ENCODE assay signal across 8 mouse cellular contexts in the genomic region with DNA sequence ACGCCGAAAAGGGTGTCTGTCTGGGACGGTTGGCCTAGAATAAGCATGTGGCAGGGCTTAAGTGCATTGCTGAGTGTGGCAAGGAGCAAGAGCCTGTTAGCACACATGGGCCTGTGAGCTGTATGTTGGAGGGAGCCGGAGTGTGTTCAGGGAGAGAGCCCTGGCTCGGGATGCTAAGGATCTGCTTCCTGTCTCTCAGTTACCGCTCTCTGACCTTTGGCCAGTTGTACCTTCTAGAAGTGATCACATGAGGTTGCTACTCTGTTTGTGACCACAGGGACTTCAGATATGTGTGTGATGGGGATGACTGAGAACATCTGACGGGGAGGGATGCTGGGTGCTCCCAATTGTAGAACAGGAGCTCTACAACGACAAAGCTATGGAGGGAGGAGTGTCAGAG. TPM values are rescaled to one million over a fixed set of nuclear protein-coding genes. Genes with fewer than 3 reads are reported as not detected.
DNase-seq lines count a peak whose midpoint lies in the region; ATAC-seq lines count a peak whose summit lies in the region.

No protein-coding gene starts in this region.

- no peaks in the 10 kb centered on the region for H3K36me3 ChIP-seq in hindbrain, embryonic 10.5 days
- H3K36me3 ChIP-seq in hindbrain, embryonic 11.5 days (ENCODE audit: control insufficient read depth, insufficient read depth, low read length): no peaks in the 10 kb centered on the region
- H3K36me3 ChIP-seq in embryonic facial prominence, embryonic 13.5 days: no peaks in the 10 kb centered on the region
- no peaks in the 10 kb centered on the region for H3K36me3 ChIP-seq in intestine, embryonic 16.5 days (ENCODE audit: control insufficient read depth, insufficient read depth, low read length)
- no peaks in the 10 kb centered on the region for H3K36me3 ChIP-seq in neural tube, embryonic 13.5 days

- no peak overlapping the region for H3K4me2 ChIP-seq in hindbrain, embryonic 11.5 days (replicated peaks; ENCODE audit: low read depth, low read length)
- no peak overlapping the region for H3K4me2 ChIP-seq in embryonic facial prominence, embryonic 13.5 days
- H3K4me2 ChIP-seq in intestine, embryonic 16.5 days (ENCODE audit: low read depth, low read length): no peak overlapping the region
- no peak overlapping the region for H3K4me2 ChIP-seq in neural tube, embryonic 13.5 days

- WGBS in hindbrain, embryonic 10.5 days: 63% methylated on average over 8 of the region's 8 CpGs
- WGBS in hindbrain, embryonic 11.5 days: 70% methylated on average over 8 of the region's 8 CpGs
- 62% methylated on average over 8 of the region's 8 CpGs for whole genome bisulfite sequencing in embryonic facial prominence, embryonic 13.5 days
- WGBS in intestine, embryonic 16.5 days: 40% methylated on average over 8 of the region's 8 CpGs
- WGBS in neural tube, embryonic 13.5 days: 55% methylated on average over 8 of the region's 8 CpGs

- ATAC-seq in hindbrain, embryonic 11.5 days (ENCODE audit: low FRiP score): no peak
- no peak for ATAC-seq in embryonic facial prominence, embryonic 13.5 days (ENCODE audit: insufficient number of reproducible peaks, insufficient read depth, low FRiP score, low TSS enrichment, low read depth)
- ATAC-seq in intestine, embryonic 16.5 days: no peak
- no peak for ATAC-seq in neural tube, embryonic 13.5 days (ENCODE audit: low read depth)
- ATAC-seq in cerebellum, adult (ENCODE audit: insufficient number of reproducible peaks, low FRiP score, low TSS enrichment): no peak

- no peak overlapping the region for H3K9ac ChIP-seq in hindbrain, embryonic 11.5 days (ENCODE audit: low read depth, low read length)
- H3K9ac ChIP-seq in embryonic facial prominence, embryonic 13.5 days: no peak overlapping the region
- 0 out of 2 replicates have a peak overlapping the region, but pooled peaks have one; percentile 1 for H3K9ac ChIP-seq in intestine, embryonic 16.5 days (ENCODE audit: low read depth, low read length)
- H3K9ac ChIP-seq in neural tube, embryonic 13.5 days: peak overlapping the region; percentile 44

- no peaks in the 10 kb centered on the region for H3K9me3 ChIP-seq in hindbrain, embryonic 10.5 days
- H3K9me3 ChIP-seq in hindbrain, embryonic 11.5 days (ENCODE audit: control insufficient read depth, low read length): no peaks in the 10 kb centered on the region
- H3K9me3 ChIP-seq in embryonic facial prominence, embryonic 13.5 days: no peaks in the 10 kb centered on the region
- no peaks in the 10 kb centered on the region for H3K9me3 ChIP-seq in intestine, embryonic 16.5 days (ENCODE audit: control insufficient read depth, low read length)
- H3K9me3 ChIP-seq in neural tube, embryonic 13.5 days: no peaks in the 10 kb centered on the region

- H3K4me1 ChIP-seq in hindbrain, embryonic 10.5 days (replicated peaks): peaks cover 90% of the 10 kb centered on the region
- peaks cover 17% of the 10 kb centered on the region for H3K4me1 ChIP-seq in hindbrain, embryonic 11.5 days (replicated peaks; ENCODE audit: control insufficient read depth, insufficient read depth, low read length)
- H3K4me1 ChIP-seq in embryonic facial prominence, embryonic 13.5 days: peaks cover 76% of the 10 kb centered on the region
- peaks cover 81% of the 10 kb centered on the region for H3K4me1 ChIP-seq in intestine, embryonic 16.5 days (ENCODE audit: control insufficient read depth, insufficient read depth, low read length)
- peaks cover 93% of the 10 kb centered on the region for H3K4me1 ChIP-seq in neural tube, embryonic 13.5 days (replicated peaks)

- peaks cover 12% of the 10 kb centered on the region; the same call in 1 of the 2 replicates for H3K27me3 ChIP-seq in hindbrain, embryonic 10.5 days (ENCODE audit: insufficient read depth, poor library complexity, severe bottlenecking)
- H3K27me3 ChIP-seq in hindbrain, embryonic 11.5 days (ENCODE audit: control insufficient read depth, insufficient read depth, low read length): no peaks in the 10 kb centered on the region
- no peaks in the 10 kb centered on the region for H3K27me3 ChIP-seq in embryonic facial prominence, embryonic 13.5 days
- H3K27me3 ChIP-seq in intestine, embryonic 16.5 days (replicated peaks; ENCODE audit: control insufficient read depth, insufficient read depth, low read length): no peaks in the 10 kb centered on the region
- H3K27me3 ChIP-seq in neural tube, embryonic 13.5 days: no peaks in the 10 kb centered on the region

- DNase-seq in hindbrain, embryonic 10.5 days (ENCODE audit: low spot score): no peak
- DNase-seq in hindbrain, embryonic 11.5 days (ENCODE audit: low spot score): no peak
- no peak for DNase-seq in adrenal gland, postnatal 14 days
- no peak for DNase-seq in frontal cortex, postnatal 10 days (ENCODE audit: low spot score in 2 of 2)

- H3K4me3 ChIP-seq in hindbrain, embryonic 10.5 days: no peak overlapping the region
- H3K4me3 ChIP-seq in hindbrain, embryonic 11.5 days (ENCODE audit: low read depth, low read length): no peak overlapping the region
- no peak overlapping the region for H3K4me3 ChIP-seq in embryonic facial prominence, embryonic 13.5 days
- H3K4me3 ChIP-seq in intestine, embryonic 16.5 days (ENCODE audit: low read length): no peak overlapping the region
- no peak overlapping the region for H3K4me3 ChIP-seq in neural tube, embryonic 13.5 days

- H3K27ac ChIP-seq in hindbrain, embryonic 10.5 days: peak overlapping the region; percentile 78
- H3K27ac ChIP-seq in hindbrain, embryonic 11.5 days (ENCODE audit: low read depth, low read length): no peak overlapping the region
- peak overlapping the region; percentile 60; the same call in 1 of the 2 replicates for H3K27ac ChIP-seq in embryonic facial prominence, embryonic 13.5 days
- H3K27ac ChIP-seq in intestine, embryonic 16.5 days (ENCODE audit: low read length): peak overlapping the region; percentile 75
- H3K27ac ChIP-seq in neural tube, embryonic 13.5 days (replicated peaks): peak overlapping the region; percentile 78

RNA-seq across cellular contexts. Expression of gene Mrps23, which starts 48.2 kb away (rescaled TPM):
- polyA plus RNA-seq in hindbrain, embryonic 10.5 days (2016; fragmentation: Nextera tagmentation; extraction: Ambion mirVana): 72.2 and 74.1 TPM in 2 replicates
- polyA plus RNA-seq in hindbrain, embryonic 11.5 days (2014; fragmentation: Nextera tagmentation; extraction: Ambion mirVana): 83.2 and 84.5 TPM in 2 replicates
- polyA plus RNA-seq in embryonic facial prominence, embryonic 13.5 days (2015; fragmentation: Nextera tagmentation; extraction: Ambion mirVana): 64.1 and 69.4 TPM in 2 replicates
- 56.3 and 63.9 TPM in 2 replicates for polyA plus RNA-seq in intestine, embryonic 16.5 days (2015; fragmentation: Nextera tagmentation; extraction: Ambion mirVana)
- 64.2 and 69.4 TPM in 2 replicates for polyA plus RNA-seq in neural tube, embryonic 13.5 days (2015; fragmentation: Nextera tagmentation; extraction: Ambion mirVana)
- 173 and 176 TPM in 2 replicates for total RNA-seq in adrenal gland, postnatal 14 days (2021)

RNA-seq across cellular contexts. Expression of gene Cuedc1, which starts 58.1 kb away (rescaled TPM):
- 20.5 and 27.1 TPM in 2 replicates for polyA plus RNA-seq in hindbrain, embryonic 10.5 days (2016; fragmentation: Nextera tagmentation; extraction: Ambion mirVana)
- 17.6 TPM in 2 replicates for polyA plus RNA-seq in hindbrain, embryonic 11.5 days (2014; fragmentation: Nextera tagmentation; extraction: Ambion mirVana)
- polyA plus RNA-seq in embryonic facial prominence, embryonic 13.5 days (2015; fragmentation: Nextera tagmentation; extraction: Ambion mirVana): 34.9 and 40.3 TPM in 2 replicates
- 8.0 and 8.5 TPM in 2 replicates for polyA plus RNA-seq in intestine, embryonic 16.5 days (2015; fragmentation: Nextera tagmentation; extraction: Ambion mirVana)
- polyA plus RNA-seq in neural tube, embryonic 13.5 days (2015; fragmentation: Nextera tagmentation; extraction: Ambion mirVana): 51.3 and 59.1 TPM in 2 replicates
- total RNA-seq in adrenal gland, postnatal 14 days (2021): 37.9 and 41.9 TPM in 2 replicates

Comparison
In these comparisons a context has a peak if more than half of its experiments do, and no peak if none do; other contexts are left out.
1. H3K9ac ChIP-seq: peak in intestine, embryonic 16.5 days (single experiment) and neural tube, embryonic 13.5 days (single experiment); none in hindbrain, embryonic 11.5 days (single experiment) and embryonic facial prominence, embryonic 13.5 days (single experiment).